Mouse (Mus musculus) adrenal gland (tissue): ENCODE results near the gene Xlr3b.
"Not testable (repeated sequence)": the region's sequence is repeated elsewhere in the genome, so short reads cannot be mapped to it uniquely, and the experiment has no call there.

Experiments
- intact Hi-C: fragments of 180-260 bp; cut with DNase I; formaldehyde crosslinking; loops from one replicate; pipeline ENCODE4 v1.15.1; 2025
- long read RNA-seq, 2 experiments: library from polyadenylated mRNA; unstranded; transcript quantifications; one replicate each; pipeline ENCODE4 v2.0.0; 2020; ENCODE audit warnings: borderline replicate concordance in 1 of 2; ENCODE audit not compliant: insufficient replicate concordance in 1 of 2

The Xlr3b gene
- long read RNA-seq, experiment 1, partial matches to known transcripts, result 1 of 5 reads
- long read RNA-seq, experiment 1, other reads (novel, unspliced or antisense), result 4 of 5 reads
- long read RNA-seq, experiment 2, transcript Xlr3b-201 (9 exons, 1,564 nt), result major isoform, 6 of 22 reads
- long read RNA-seq, experiment 2, partial matches to known transcripts, result 0 of 22 reads
- long read RNA-seq, experiment 2, other reads (novel, unspliced or antisense), result 16 of 22 reads

DNA sequence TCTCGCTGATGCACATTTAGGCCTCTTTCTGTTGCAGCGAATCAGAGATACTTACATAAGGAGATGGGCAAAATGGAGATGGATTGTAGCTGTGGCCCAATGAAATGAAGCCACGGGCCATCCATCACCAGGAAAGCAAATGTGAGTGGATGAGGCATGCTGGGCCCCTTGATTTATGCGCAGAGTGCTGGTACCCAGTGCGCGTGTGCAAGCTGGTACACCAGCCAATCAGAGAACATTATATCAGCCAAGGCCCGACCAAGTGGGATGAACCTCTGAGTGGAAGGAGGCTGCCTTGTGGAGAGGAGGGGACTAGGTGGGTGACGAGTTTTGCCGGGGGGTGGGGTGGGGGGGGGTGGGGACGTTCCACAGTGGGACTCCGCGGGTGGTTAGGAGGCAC, at the start of gene Xlr3b:
Xlr3b (plus strand) TSS at position 274 of the 400 bp plus-strand sequence.
- intact Hi-C loops, result not testable (repeated sequence)

GRCm38 (mm10) chrX:73143218-73143618, 48.8 kb upstream of the Xlr3b start:
- intact Hi-C loops, result not testable (repeated sequence)

DNA sequence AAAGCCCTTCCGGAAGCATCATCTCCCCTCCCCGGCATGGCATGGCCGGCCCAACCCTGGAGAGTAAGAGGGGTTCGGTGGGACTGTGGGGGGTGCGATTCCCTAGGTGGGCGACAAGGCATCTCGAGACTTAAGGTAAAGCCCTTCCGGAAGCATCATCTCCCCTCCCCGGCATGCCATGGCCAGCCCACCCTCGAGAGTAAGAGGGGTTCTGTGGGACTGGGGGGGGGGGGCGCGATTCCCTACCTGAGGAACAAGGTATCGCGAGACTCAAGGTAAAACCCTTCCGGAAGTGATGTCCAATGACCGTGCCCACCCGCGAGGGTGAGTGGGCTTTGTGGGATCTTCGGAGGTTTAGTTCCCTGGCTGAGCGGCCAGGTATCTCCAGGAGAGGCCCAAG, 43.5 kb upstream of the Xlr3b start, which contains the start of gene Xlr5b:
Xlr5b (plus strand) TSS at position 301 of the 400 bp plus-strand sequence.
- intact Hi-C loops, result not testable (repeated sequence)

DNA sequence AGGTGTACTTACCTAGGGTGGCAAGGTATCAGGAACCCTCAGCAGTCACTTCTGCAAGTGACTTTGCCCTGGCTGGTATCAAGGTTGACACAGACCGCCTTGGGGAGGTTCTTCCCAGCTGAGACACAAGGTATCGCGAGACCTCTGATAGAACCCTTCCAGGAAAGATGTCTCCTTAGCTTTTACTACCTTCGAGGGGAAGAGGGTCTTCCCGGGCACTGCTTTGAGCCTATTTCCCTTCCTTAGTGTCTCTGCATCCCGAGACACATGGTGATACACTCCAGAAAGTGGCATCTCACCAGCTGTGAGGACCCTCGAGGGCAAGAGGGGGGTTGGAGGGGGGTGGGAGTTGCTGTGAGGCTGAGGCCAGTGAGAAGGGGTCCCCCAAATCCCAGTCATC, 42.7 kb upstream of the Xlr3b start, which contains the start of gene DXBay18:
DXBay18 (minus strand) TSS at position 101 of the 400 bp plus-strand sequence.
- intact Hi-C loops, result not testable (repeated sequence)

DNA sequence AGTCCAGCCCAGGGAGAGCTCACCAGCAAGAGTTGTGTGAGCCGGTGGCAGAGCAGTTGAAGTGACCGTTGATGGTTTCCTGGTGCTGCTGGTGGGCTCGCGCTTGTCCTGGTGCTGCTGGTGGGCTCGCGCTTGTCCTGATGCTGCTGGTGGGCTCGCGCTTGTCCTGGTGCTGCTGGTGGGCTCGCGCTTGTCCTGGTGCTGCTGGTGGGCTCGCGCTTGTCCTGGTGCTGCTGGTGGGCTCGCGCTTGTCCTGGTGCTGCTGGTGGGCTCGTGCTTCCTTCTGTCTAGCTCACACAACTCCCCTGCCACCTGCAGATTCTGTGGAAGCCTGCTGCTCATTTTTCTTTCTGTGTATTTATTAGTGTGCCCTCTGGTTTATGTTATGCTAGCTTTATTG, 15.1 kb upstream of the Xlr3b start, which contains the start of gene Spin2d:
Spin2d (minus strand) TSS at position 101 of the 400 bp plus-strand sequence.
- intact Hi-C loops, result not testable (repeated sequence)

GRCm38 (mm10) chrX:73213819-73214564, 22.0 kb downstream of the Xlr3b start, which contains the start of gene Xlr4b:
Gene Xlr4b (plus strand): TSS chrX:73214333.
- intact Hi-C loops, result not testable (repeated sequence)

DNA sequence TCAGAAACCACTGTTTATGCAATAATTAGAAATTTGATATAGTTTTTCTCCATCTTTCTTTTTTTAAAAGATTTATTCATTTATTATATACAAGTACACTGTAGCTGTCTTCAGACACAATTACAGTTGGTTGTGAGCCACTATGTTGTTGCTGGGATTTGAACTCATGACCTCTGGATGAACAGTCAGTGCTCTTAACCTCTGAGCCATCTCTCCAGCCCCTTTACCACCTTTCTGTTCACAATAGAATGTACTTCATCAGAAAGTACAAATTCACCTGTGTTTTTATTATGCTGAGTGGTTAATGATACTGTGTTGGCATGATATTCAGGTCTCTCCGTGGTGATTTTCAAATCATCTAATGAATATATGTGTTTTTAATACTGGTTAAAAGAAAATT, 33.4 kb downstream of the Xlr3b start:
- intact Hi-C loops, result no loop called here

DNA sequence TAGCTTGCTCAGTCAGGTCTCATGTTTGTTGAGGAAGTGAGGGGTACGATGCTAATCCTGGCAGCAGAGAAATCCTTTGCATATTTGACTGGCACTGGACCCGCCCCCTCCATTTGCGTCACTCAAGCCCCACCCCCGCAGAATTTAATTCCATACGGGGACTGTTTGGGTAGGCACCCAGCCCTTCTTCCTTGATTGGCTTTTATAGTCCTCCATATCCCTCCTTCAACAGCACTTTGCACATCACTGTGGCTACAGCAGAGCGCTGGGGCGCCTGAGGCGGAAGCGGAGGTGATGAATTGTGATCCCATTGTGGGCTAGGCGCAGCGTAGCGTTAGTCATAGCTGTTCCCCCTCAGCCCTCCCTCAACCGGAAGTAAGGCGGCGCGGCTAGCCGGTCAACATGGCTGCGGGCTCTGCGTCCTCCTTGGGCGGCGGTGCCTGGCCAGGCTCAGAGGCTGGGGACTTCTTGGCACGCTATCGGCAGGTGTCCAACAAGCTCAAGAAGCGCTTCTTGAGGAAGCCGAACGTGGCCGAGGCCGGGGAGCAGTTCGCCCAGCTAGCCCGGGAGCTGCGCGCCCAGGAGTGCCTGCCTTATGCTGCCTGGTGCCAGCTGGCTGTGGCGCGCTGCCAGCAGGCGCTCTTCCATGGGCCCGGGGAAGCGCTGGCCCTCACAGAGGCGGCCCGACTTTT, 36.1 kb downstream of the Xlr3b start, which contains the start of gene F8a:
F8a (plus strand) TSS at position 378 of the 692 bp plus-strand sequence.
- intact Hi-C loops, result no loop called here

- intact Hi-C loops, result no loop called here
Measured at GRCm38 (mm10) chrX:73228606-73229214, 36.7 kb downstream of the Xlr3b start.

DNA sequence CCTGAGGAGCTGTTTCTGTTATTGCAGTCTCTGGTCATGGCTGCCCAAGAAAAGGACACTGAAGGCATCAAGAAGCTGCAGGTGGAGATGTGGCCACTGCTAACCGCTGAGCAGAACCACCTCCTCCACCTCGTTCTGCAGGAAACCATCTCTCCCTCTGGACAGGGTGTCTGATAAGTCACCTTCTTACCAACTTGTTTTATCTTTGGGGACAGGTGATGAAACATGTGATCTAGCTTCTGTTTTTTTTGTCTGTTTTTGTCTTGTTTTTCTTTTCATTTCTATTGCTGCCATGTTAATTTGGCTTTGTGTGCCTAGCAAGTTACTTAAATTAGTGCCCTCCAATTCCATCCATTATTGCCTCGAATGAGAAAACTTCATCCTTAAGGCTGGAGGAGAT, 37.3 kb downstream of the Xlr3b start:
- intact Hi-C loops, result no loop called here

GRCm38 (mm10) chrX:73242821-73243325, 50.9 kb downstream of the Xlr3b start, which contains the start of gene Xlr4c:
Gene Xlr4c (minus strand): TSS chrX:73243130.
- intact Hi-C loops, result not testable (repeated sequence)
